Mouse (Mus musculus) liver, embryonic 16.5 days (tissue): Measurements from ENCODE around the gene Chaf1b. TPM values are rescaled to one million over a fixed set of nuclear protein-coding genes. Genes with fewer than 3 reads are reported as not detected.

Experiments
- ATAC-seq: fragments of 200-750 bp; cut with Nextera tagmentation; 2 replicates; pipeline ENCODE4 v1.8.0; 2017; ENCODE audit warnings: low read depth, mild to moderate bottlenecking, moderate number of reproducible peaks, moderate library complexity
- H3K27ac ChIP-seq: fragments of 300-500 bp; sonication (generic); 2 replicates; pipeline ENCODE4 v1.5.1; 2014; ENCODE audit warnings: mild to moderate bottlenecking, low read length
- H3K27me3 ChIP-seq: fragments of 300-500 bp; sonication (generic); 2 replicates; pipeline ENCODE4 v1.6.1; 2014; ENCODE audit warnings: low read depth, low read length, mixed read lengths; ENCODE audit not compliant: control insufficient read depth, insufficient read depth
- H3K36me3 ChIP-seq: fragments of 300-500 bp; sonication (generic); 2 replicates; pipeline ENCODE4 v1.6.1; 2014; ENCODE audit warnings: mild to moderate bottlenecking; ENCODE audit not compliant: control insufficient read depth, insufficient read depth
- H3K4me1 ChIP-seq: fragments of 300-500 bp; sonication (generic); 2 replicates; pipeline ENCODE4 v1.6.1; 2014; ENCODE audit warnings: low read depth, low read length, mixed read lengths; ENCODE audit not compliant: control insufficient read depth
- H3K4me2 ChIP-seq: fragments of 300-500 bp; sonication (generic); 2 replicates; pipeline ENCODE4 v1.6.1; 2014; ENCODE audit warnings: low read depth, low read length, mixed read lengths
- H3K4me3 ChIP-seq: fragments of 300-500 bp; sonication (generic); 2 replicates; pipeline ENCODE4 v1.5.1; 2014; ENCODE audit warnings: low read depth, mild to moderate bottlenecking, low read length
- H3K9ac ChIP-seq: fragments of 300-500 bp; sonication (generic); 2 replicates; pipeline ENCODE4 v1.6.1; 2014; ENCODE audit warnings: low read depth, low read length
- H3K9me3 ChIP-seq: fragments of 300-500 bp; sonication (generic); replicated peaks from 2 replicates; pipeline ENCODE4 v1.6.1; 2016; ENCODE audit warnings: low read length; ENCODE audit not compliant: control insufficient read depth
- WGBS: fragments of 180-500 bp; shearing (Covaris S2); extraction: QIAGEN DNeasy Blood & Tissue Kit; methylation state at CpG from one replicate; pipeline ENCODE4 v1.1.7; 2014; ENCODE audit not compliant: insufficient replicate concordance; 5-methylcytosine and 5-hydroxymethylcytosine counted together
- polyA plus RNA-seq: library from polyadenylated mRNA; unstranded; fragments of >200 nt; fragmentation: Nextera tagmentation; extraction: Ambion mirVana; gene quantifications from 2 replicates; pipeline ENCODE4 v1.2.1, GENCODE M21; 2015

The Chaf1b gene
- polyA plus RNA-seq, 1 experiment from 2014 or later = 30.0 TPM

DNA sequence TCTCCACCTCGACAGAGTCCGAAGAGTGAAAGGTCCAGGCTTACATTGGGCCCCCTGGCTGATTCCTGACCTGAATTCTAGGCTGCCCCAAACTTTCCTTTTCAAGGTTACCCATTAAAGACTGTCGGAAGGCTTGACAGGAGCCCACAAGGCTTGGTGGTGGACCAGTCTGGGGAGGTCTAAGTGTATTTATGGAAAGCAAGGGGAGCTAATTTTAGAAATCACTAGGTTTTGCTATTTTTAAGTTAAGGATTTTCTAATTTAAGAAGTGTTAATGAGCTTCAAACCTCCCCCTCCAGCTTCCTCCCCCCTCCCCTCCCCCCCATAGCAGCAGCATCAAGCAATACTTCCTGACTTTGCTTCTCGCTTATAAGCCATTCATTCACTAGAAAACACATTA lies 37.0 kb downstream of the Chaf1b start:
- 52% methylated on average over 4 of the region's 4 CpGs for WGBS
- Histone ChIP-seq H3K9me3 (no peaks in the 10 kb centered on the region), H3K4me1 (peaks cover 4% of the 10 kb centered on the region), H3K4me3 (no peak overlapping the region), H3K36me3 (no peaks in the 10 kb centered on the region), H3K4me2 (no peak overlapping the region), H3K27me3 (no peaks in the 10 kb centered on the region), H3K9ac (no peak overlapping the region), H3K27ac (no peak overlapping the region)
- no peak for ATAC-seq

DNA sequence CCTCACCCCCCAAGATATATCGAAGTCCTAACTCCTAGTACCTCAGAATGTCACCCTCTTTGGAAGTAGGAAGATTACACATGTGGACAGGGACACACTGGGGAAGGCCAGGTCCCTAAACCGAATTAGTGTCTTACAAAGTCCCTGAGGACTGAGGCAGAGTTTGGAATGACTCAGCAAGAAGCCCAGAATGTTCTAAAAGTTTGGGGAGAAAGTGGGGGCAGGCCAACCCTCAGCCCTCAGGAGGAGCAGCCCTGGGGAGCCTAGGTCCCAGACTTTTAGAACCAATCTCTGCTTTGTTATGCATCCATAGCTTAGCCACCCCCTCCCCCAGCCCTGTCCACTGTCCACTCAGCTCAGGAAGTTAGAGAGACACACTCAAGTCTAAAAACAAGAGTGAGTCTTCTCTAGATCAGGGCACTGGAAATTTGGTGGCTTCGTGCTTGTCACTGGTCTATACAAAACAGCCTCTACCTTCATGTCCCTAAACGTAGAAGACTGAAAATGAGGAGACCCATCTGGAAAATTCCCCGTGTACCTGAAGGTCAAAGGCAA lies 39.2 kb downstream of the Chaf1b start:
- WGBS = 52% methylated on average over 5 of the region's 5 CpGs
- H3K27me3 ChIP-seq = no peaks in the 10 kb centered on the region
- H3K9ac ChIP-seq = no peak overlapping the region
- H3K9me3 ChIP-seq = no peaks in the 10 kb centered on the region
- no peak for ATAC-seq
- no peak overlapping the region for H3K4me3 ChIP-seq
- H3K4me1 ChIP-seq = peaks cover 4% of the 10 kb centered on the region
- H3K36me3 ChIP-seq = no peaks in the 10 kb centered on the region
- H3K27ac ChIP-seq = no peak overlapping the region
- H3K4me2 ChIP-seq = no peak overlapping the region

GRCm38 (mm10) chr16:93923788-93924187 lies 40.1 kb downstream of the Chaf1b start:
- Histone ChIP-seq H3K9ac (no peak overlapping the region), H3K4me3 (no peak overlapping the region), H3K4me2 (no peak overlapping the region), H3K4me1 (no peaks in the 10 kb centered on the region; the same call in 1 of the 2 replicates), H3K9me3 (no peaks in the 10 kb centered on the region), H3K27ac (no peak overlapping the region), H3K27me3 (no peaks in the 10 kb centered on the region), H3K36me3 (no peaks in the 10 kb centered on the region)
- 63% methylated on average over 7 of the region's 7 CpGs for WGBS
- ATAC-seq = no peak

GRCm38 (mm10) chr16:93925684-93926247 lies 42.1 kb downstream of the Chaf1b start:
- no peak overlapping the region for H3K27ac ChIP-seq
- no peak overlapping the region for H3K4me3 ChIP-seq
- no peak for ATAC-seq
- H3K4me1 ChIP-seq = no peaks in the 10 kb centered on the region; the same call in 1 of the 2 replicates
- WGBS = 57% methylated on average over 8 of the region's 8 CpGs
- H3K9me3 ChIP-seq = no peaks in the 10 kb centered on the region
- no peak overlapping the region for H3K4me2 ChIP-seq
- H3K36me3 ChIP-seq = no peaks in the 10 kb centered on the region
- no peak overlapping the region for H3K9ac ChIP-seq
- H3K27me3 ChIP-seq = no peaks in the 10 kb centered on the region

DNA sequence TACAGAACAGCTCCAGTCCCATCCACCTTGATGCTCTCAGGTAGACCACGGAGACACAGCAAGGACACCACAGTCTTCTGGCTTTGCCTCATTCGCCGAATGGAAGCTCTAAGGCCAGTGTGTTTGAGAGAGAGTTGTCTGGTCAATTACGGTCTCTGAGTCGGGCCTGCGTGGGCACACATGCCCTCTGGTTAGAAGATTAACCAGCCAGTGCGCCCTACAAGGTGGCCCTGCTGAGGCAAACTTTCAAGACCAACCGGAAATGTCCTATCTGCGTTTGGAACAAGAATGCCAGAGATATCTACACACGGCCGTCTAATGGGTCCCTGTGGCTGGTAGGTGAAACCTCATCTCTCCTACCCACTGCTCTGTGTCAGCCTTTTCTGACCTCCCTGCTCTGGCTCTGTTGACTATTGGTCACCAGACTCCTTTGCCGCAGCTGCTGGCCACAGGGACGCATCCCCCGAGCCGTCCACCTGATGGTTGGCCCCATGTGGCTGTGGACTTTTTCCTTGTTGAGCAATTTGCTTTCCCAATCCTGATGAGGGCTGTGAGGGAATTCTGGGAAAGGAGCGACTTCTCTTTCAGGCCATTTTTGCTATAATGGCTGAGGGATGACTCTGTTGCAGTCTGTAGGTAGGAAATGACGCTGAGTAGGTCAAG lies 45.8 kb downstream of the Chaf1b start:
- WGBS = 71% methylated on average over 17 of the region's 17 CpGs
- no peaks in the 10 kb centered on the region for H3K36me3 ChIP-seq
- H3K9me3 ChIP-seq = no peaks in the 10 kb centered on the region
- peak; percentile 84 for ATAC-seq
- H3K27ac ChIP-seq = peak overlapping the region; percentile 63
- 0 out of 2 replicates have a peak, but pooled peaks cover 3% of the 10 kb centered on the region for H3K27me3 ChIP-seq
- peak overlapping the region; percentile 27 for H3K4me3 ChIP-seq
- 0 out of 2 replicates have a peak overlapping the region, but pooled peaks have one; percentile 12 for H3K9ac ChIP-seq
- no peaks in the 10 kb centered on the region; the same call in 1 of the 2 replicates for H3K4me1 ChIP-seq
- peak overlapping the region; percentile 32 for H3K4me2 ChIP-seq

DNA sequence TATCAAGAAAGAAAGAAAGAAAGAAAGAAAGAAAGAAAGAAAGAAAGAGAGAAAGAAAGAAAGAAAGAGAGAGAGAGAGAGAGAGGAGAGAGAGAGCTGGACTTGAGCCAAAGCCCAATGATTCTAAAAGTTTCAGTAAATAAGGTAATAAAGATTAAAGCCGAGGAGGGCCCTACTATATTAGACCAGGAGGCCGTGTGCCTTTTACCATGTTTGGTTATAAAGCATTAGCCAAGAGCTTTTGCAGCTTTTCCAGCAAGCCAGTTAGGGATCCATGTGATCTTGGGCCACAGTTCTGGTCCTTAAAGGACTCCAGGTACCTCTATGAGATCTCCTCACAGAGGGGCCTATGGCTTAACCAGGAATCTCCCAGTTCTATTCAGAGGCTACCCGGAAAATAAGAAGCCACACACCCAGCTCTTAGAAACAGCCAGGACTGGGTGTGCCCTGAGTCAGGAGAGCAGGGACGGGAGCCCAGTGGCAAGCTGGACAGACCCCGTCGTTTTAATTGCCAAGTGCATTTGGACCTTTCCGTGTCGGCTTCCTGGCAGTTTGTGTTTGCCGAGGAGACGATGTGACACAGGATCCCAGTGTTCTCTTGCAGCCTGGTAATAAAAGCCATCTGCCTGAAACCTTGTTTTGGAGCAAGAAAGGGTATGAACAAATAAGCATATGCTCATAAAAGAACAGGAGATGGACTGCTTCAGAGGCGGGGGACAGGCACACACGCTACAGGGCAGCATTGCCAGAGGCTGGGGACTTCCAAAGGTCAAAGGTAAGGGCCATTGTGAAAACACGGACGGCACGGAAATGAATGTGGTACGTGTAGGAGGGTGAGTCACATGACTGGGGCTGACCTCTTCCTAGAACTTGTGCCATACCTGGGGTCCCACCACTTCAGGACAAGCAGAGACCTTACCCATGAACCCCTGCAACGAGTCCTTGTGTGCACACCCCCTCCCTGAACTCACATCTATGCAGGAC lies 48.8 kb downstream of the Chaf1b start:
- Histone ChIP-seq H3K9ac (no peak overlapping the region), H3K4me3 (no peak overlapping the region), H3K27me3 (peaks cover 8% of the 10 kb centered on the region; the same call in 1 of the 2 replicates), H3K4me2 (no peak overlapping the region), H3K4me1 (no peaks in the 10 kb centered on the region), H3K27ac (no peak overlapping the region), H3K36me3 (no peaks in the 10 kb centered on the region), H3K9me3 (no peaks in the 10 kb centered on the region)
- ATAC-seq = peak; percentile 35; the same call in 1 of the 2 replicates
- WGBS = 55% methylated on average over 17 of the region's 17 CpGs

DNA sequence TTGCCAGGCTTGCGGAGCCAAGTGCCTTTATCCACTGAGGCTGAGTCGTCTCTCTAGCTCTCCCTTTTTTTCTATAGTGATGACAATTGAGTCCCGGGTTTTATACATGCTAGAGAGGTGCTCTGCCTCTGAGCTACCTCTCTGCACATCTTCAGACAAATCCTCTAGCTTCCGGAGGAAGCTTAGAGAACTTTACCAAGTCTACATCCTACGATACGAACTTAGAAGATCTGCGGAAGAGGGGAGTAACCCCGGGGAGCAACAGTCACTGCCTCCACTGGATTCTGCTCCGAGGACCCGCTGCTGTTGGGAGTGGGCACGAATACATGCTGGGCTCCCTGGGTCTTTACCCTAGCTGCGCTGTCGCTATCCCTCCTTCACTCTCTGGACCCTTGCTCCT lies 50.9 kb downstream of the Chaf1b start:
- 26% methylated on average over 13 of the region's 13 CpGs for WGBS

DNA sequence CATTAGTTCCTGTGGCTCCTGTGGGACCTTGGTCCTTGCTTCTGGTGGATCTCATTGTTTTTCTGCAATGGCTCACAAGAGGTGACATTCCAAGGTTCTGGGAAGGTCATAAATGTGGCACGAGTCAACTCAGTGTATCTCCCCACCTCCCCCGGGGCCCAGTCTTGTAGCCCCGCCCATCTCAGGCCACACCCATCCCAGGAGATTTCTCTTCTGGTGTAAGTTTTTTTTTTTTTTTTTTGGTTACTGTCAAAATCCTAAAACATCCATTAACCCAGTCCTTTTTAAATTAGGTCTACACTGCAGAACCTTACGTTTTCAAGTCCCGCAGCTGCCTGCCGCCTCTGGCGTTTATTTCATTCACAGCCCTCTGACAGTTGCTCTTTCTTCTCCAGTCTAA lies 51.3 kb downstream of the Chaf1b start:
- Histone ChIP-seq H3K9me3 (no peaks in the 10 kb centered on the region), H3K4me2 (no peak overlapping the region), H3K4me3 (no peak overlapping the region), H3K27ac (no peak overlapping the region), H3K4me1 (no peaks in the 10 kb centered on the region), H3K9ac (no peak overlapping the region), H3K27me3 (peaks cover 8% of the 10 kb centered on the region; the same call in 1 of the 2 replicates), H3K36me3 (no peaks in the 10 kb centered on the region)
- ATAC-seq = no peak
- 25% methylated on average over 7 of the region's 7 CpGs for WGBS

More for the DNA sequence above, 50.9 kb downstream of the Chaf1b start:
- H3K27me3 ChIP-seq = peaks cover 8% of the 10 kb centered on the region; the same call in 1 of the 2 replicates
- H3K9me3 ChIP-seq = no peaks in the 10 kb centered on the region
- ATAC-seq = no peak
- H3K4me1 ChIP-seq = no peaks in the 10 kb centered on the region
- H3K9ac ChIP-seq = no peak overlapping the region
- no peaks in the 10 kb centered on the region for H3K36me3 ChIP-seq
- no peak overlapping the region for H3K4me3 ChIP-seq
- H3K4me2 ChIP-seq = no peak overlapping the region
- H3K27ac ChIP-seq = no peak overlapping the region
